Mouse (Mus musculus) heart, embryonic 12.5 days (tissue): ENCODE measurements around the gene Spon2. TPM values are rescaled to one million over a fixed set of nuclear protein-coding genes. Genes with fewer than 3 reads are reported as not detected.

Experiments used
- ATAC-seq: fragments of 200-750 bp; cut with Nextera tagmentation; 2 replicates; pipeline ENCODE4 v1.8.0; 2017; ENCODE audit warnings: moderate TSS enrichment, moderate library complexity; ENCODE audit not compliant: insufficient number of reproducible peaks, low FRiP score
- H3K27ac ChIP-seq: fragments of 300-500 bp; sonication (generic); 2 replicates; pipeline ENCODE4 v1.5.1; 2016; ENCODE audit warnings: mild to moderate bottlenecking, moderate library complexity; ENCODE audit not compliant: poor library complexity, severe bottlenecking
- H3K27me3 ChIP-seq: fragments of 300-500 bp; sonication (generic); replicated peaks from 2 replicates; pipeline ENCODE4 v1.6.1; 2016; ENCODE audit warnings: mild to moderate bottlenecking, moderate library complexity
- H3K36me3 ChIP-seq: fragments of 300-500 bp; sonication (generic); 2 replicates; pipeline ENCODE4 v1.6.1; 2016; ENCODE audit warnings: mild to moderate bottlenecking, moderate library complexity
- H3K4me1 ChIP-seq: fragments of 300-500 bp; sonication (generic); replicated peaks from 2 replicates; pipeline ENCODE4 v1.6.1; 2016; ENCODE audit warnings: mild to moderate bottlenecking
- H3K4me2 ChIP-seq: fragments of 300-500 bp; sonication (generic); 2 replicates; pipeline ENCODE4 v1.6.1; 2016; ENCODE audit warnings: mild to moderate bottlenecking, moderate library complexity
- H3K4me3 ChIP-seq: fragments of 300-500 bp; sonication (generic); 2 replicates; pipeline ENCODE4 v1.5.1; 2016; ENCODE audit warnings: mild to moderate bottlenecking
- H3K9ac ChIP-seq: fragments of 300-500 bp; sonication (generic); 2 replicates; pipeline ENCODE4 v1.6.1; 2016; ENCODE audit warnings: mild to moderate bottlenecking, moderate library complexity
- H3K9me3 ChIP-seq: fragments of 300-500 bp; sonication (generic); replicated peaks from 2 replicates; pipeline ENCODE4 v1.6.1; 2016; ENCODE audit warnings: mild to moderate bottlenecking, moderate library complexity
- WGBS: fragments of 180-500 bp; shearing (Covaris S2); methylation state at CpG from one replicate; pipeline ENCODE4 v1.1.7; 2016; 5-methylcytosine and 5-hydroxymethylcytosine counted together
- polyA plus RNA-seq: library from polyadenylated mRNA; unstranded; fragments of >200 nt; fragmentation: Nextera tagmentation; extraction: Ambion mirVana; gene quantifications from 2 replicates; pipeline ENCODE4 v1.2.1, GENCODE M21; 2016

Spon2 gene
- polyA plus RNA-seq, 1 experiment from 2014 or later = 76.5 TPM

DNA sequence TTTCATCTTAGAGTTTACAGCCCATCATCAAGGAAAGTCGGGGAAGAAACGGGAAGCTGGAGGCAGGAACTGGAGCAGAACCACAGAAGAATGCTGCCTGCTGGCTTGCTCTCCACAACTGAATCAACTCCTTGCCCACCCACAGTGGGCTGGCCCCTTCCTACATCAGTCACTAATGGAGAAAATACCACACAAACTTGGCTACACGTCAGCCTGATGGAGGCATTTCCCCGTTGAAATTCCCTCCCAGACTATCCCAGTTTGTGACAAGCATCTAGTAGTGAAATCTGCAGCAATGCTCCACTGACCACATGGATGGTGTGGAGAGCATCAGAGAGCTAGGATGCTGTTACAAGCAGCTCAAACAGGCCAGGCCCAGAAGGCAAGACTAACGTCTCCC lies 14.5 kb upstream of the Spon2 start:
- H3K36me3 ChIP-seq = no peaks in the 10 kb centered on the region
- no peak overlapping the region for H3K4me3 ChIP-seq
- no peak overlapping the region for H3K9ac ChIP-seq
- no peak for ATAC-seq
- H3K27me3 ChIP-seq = no peaks in the 10 kb centered on the region
- no peak overlapping the region for H3K27ac ChIP-seq
- WGBS = 69% methylated on average over 5 of the region's 5 CpGs
- no peak overlapping the region for H3K4me2 ChIP-seq
- peaks cover 83% of the 10 kb centered on the region for H3K4me1 ChIP-seq
- H3K9me3 ChIP-seq = no peaks in the 10 kb centered on the region

DNA sequence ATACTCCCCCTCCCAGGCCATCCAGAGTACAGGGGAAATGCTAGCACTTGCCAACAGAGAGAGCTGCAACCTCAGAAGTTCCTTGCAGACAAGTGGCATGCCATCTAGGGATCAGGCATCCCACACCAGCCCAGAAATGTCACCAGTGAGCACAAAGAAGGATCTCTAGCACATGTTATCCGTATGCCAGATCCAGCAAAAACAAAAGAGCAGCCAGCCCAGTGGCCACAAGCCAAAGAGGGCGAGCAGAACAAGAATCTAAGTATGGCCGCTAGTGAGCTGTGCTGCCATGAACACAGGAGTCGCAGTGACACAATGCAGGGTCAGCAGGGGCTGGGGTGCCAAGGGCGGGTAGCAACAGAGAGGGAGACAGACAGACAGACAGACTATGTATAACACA lies 12.0 kb upstream of the Spon2 start:
- Histone ChIP-seq H3K27ac (peak overlapping the region; percentile 20), H3K4me3 (no peak overlapping the region), H3K9me3 (no peaks in the 10 kb centered on the region), H3K4me2 (no peak overlapping the region; the same call in 1 of the 2 replicates), H3K4me1 (peaks cover 68% of the 10 kb centered on the region), H3K9ac (no peak overlapping the region), H3K36me3 (no peaks in the 10 kb centered on the region), H3K27me3 (no peaks in the 10 kb centered on the region)
- ATAC-seq = no peak
- WGBS = 43% methylated on average over 5 of the region's 5 CpGs

DNA sequence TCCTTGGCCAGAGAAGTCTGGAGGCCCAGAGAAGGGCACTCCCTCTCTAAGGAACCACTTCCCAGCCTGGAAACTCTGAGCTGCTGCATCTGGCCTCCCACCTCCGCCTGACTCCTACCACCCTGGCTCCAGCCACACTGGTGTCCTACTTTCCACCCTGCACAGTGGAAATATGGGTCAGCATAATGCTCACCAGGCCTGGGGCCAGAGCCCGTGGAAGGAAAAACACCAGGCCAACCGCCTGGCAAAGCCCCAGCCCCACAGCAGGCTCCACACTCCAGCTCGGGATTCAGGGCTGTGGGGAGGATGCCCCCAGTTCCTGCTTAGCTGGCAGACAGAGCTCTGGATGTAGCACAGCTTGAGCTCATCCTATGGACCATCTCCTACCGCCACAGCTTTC lies 10.2 kb upstream of the Spon2 start:
- peak overlapping the region; percentile 66 for H3K27ac ChIP-seq
- peak; percentile 38; the same call in 1 of the 2 replicates for ATAC-seq
- no peak overlapping the region for H3K9ac ChIP-seq
- no peak overlapping the region for H3K4me3 ChIP-seq
- H3K4me1 ChIP-seq = peaks cover 67% of the 10 kb centered on the region
- H3K36me3 ChIP-seq = no peaks in the 10 kb centered on the region
- H3K9me3 ChIP-seq = no peaks in the 10 kb centered on the region
- no peaks in the 10 kb centered on the region for H3K27me3 ChIP-seq
- no peak overlapping the region for H3K4me2 ChIP-seq
- 49% methylated on average over 5 of the region's 5 CpGs for WGBS

DNA sequence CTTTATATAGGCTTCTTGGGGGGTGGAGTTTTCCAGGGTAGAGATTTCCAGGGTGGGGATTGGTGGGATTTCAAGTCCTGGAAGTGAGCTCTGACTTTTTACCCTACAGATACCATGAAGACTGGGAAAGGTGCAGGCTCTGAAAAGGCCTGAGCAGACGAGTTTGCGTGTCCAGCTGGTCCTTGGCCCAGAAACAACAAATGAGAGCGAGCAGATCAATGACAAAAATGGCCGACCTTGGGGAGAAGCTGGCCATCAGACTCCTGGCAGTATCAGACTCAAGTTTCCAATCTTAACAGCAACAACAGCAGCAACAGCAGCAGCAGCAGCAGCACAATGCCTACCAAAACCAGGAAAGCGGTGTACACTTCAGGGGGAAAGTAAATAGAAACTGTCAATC lies 7.4 kb upstream of the Spon2 start:
- 87% methylated on average over 5 of the region's 5 CpGs for WGBS
- no peak overlapping the region for H3K4me2 ChIP-seq
- ATAC-seq = no peak
- no peaks in the 10 kb centered on the region for H3K9me3 ChIP-seq
- no peak overlapping the region for H3K9ac ChIP-seq
- H3K27ac ChIP-seq = peak overlapping the region; percentile 61
- H3K4me1 ChIP-seq = peaks cover 77% of the 10 kb centered on the region
- H3K4me3 ChIP-seq = no peak overlapping the region
- H3K36me3 ChIP-seq = no peaks in the 10 kb centered on the region
- H3K27me3 ChIP-seq = no peaks in the 10 kb centered on the region

DNA sequence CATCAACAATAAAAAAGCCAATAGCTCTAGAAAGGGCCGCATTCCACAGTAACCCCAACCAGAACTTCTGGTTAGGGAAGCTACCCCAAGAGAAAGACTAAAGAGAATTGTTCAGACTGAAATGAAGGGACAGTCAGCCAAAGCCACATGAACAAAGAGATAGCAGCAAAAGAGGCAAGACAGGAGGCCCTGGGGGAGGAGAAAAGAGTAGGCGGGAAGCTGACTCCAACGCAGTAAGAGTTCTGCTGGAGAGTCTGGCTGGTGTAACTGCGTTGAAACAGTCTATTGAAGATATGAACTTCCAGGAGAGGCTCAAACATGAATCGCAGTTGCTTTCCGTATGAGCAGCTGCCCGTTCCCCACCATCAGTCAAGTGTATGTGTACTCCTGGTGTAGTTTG lies 6.2 kb upstream of the Spon2 start:
- WGBS = 51% methylated on average over 7 of the region's 7 CpGs
- peaks cover 77% of the 10 kb centered on the region for H3K4me1 ChIP-seq
- H3K36me3 ChIP-seq = no peaks in the 10 kb centered on the region
- peak overlapping the region; percentile 61 for H3K27ac ChIP-seq
- no peak overlapping the region for H3K4me3 ChIP-seq
- no peaks in the 10 kb centered on the region for H3K9me3 ChIP-seq
- no peak overlapping the region for H3K4me2 ChIP-seq
- ATAC-seq = no peak
- H3K9ac ChIP-seq = no peak overlapping the region
- H3K27me3 ChIP-seq = no peaks in the 10 kb centered on the region

DNA sequence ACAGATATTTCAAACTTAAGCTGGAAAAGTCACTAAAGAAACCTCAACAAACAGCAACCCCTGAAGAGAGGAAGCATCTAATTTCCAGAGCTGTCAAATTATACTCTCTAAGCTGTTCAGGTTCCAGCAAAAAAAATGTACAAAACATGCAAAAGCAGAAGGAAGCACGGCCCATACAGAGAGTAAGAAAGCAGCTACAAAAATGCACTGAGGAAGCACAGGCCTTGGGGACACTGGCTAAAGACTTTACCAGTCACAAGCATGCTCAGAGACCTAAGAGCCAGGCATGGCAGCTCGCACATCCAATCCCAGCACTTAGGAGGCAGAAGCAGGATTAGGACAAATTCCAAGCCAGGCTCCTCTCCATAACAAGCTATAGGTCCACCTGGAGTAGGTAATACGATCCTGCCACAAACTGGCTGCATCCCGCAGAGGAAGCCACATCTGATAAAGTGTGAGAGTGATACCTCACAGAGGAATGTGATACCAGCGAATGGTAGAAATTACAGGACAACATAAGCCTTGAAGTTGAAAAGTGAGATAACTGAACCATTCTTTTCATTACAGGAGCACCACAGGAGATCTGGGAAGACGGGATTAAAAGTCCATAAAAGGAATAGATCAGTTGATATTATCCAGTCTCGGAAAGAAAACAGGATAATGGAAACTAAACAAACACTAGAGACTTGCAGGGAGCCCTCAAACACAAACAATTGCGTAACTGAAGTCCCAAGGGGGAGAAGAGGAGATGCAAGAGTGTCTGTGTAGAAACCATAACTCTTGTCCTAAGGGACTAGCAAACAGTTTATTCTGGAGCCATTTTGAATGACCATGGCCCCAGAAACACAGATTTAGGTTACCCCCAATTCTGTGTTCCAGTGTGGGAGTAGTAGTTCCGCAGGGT lies 4.8 kb upstream of the Spon2 start:
- ATAC-seq = no peak
- H3K27me3 ChIP-seq = no peaks in the 10 kb centered on the region
- peaks cover 78% of the 10 kb centered on the region for H3K4me1 ChIP-seq
- H3K4me3 ChIP-seq = no peak overlapping the region
- no peaks in the 10 kb centered on the region for H3K9me3 ChIP-seq
- no peak overlapping the region for H3K4me2 ChIP-seq
- no peaks in the 10 kb centered on the region for H3K36me3 ChIP-seq
- H3K27ac ChIP-seq = peak overlapping the region; percentile 13; the same call in 1 of the 2 replicates
- WGBS = 42% methylated on average over 9 of the region's 9 CpGs
- no peak overlapping the region for H3K9ac ChIP-seq

DNA sequence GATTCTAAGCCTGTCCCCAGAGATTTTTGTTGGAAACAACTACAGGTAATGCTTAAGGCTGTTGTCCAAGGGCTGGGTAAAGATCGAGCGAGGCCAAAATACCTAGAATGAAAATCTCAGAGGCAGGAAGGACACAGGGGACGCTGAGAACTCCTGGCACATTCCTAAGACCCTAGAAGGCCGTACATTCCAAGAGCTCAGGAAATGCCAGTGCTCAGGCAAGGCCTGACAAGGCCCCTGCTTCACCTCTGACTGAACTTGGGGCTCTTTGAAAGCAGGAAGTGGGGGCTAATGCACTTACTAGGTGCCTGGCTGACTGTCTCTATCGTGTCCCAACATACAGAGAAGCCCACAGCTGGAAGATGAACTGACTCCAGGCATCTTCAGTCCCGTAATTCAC lies 4.1 kb upstream of the Spon2 start:
- Histone ChIP-seq H3K36me3 (no peaks in the 10 kb centered on the region), H3K4me3 (no peak overlapping the region), H3K27ac (peak overlapping the region; percentile 13; the same call in 1 of the 2 replicates), H3K4me1 (peaks cover 83% of the 10 kb centered on the region), H3K9ac (no peak overlapping the region), H3K9me3 (no peaks in the 10 kb centered on the region), H3K27me3 (no peaks in the 10 kb centered on the region), H3K4me2 (no peak overlapping the region)
- no peak for ATAC-seq
- WGBS = 20% methylated on average over 6 of the region's 6 CpGs

DNA sequence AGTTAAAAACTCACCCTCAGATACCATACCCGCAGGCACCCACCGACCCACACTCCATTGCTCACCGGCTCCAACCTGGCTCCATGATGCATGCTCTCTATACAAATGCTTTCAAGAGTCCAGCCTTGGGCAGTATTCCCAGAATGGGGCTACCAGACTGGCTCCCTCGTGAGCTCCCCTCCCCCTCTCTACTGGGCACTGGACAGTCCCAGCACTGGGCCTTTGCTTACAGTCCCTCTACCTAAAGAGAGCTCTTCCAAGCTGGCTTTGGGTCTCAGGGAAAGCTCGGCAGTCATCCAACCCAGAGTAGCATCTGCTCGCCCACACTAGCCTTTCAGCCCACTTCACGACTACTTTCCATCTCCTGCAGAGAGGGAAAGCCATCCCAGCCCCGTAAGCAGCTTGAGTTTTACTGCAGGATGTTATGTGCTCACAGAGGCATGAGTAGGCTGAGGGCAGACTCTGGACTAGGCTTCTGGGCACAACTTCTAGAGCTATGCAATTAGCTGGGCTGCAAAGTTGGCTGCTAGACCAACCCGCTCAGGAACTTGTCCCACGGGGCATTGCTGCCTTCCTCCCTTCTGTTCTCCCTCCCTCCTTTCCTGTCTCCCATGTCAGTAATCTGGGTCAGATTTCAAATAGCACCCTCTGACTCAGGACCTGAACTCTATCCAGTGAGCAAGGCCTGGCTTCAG lies 2.2 kb upstream of the Spon2 start:
- no peak overlapping the region for H3K27ac ChIP-seq
- ATAC-seq = no peak
- H3K4me3 ChIP-seq = no peak overlapping the region
- H3K4me2 ChIP-seq = no peak overlapping the region
- WGBS = 77% methylated on average over 10 of the region's 10 CpGs
- H3K9ac ChIP-seq = no peak overlapping the region
- no peaks in the 10 kb centered on the region for H3K36me3 ChIP-seq
- no peaks in the 10 kb centered on the region for H3K27me3 ChIP-seq
- peaks cover 97% of the 10 kb centered on the region for H3K4me1 ChIP-seq
- no peaks in the 10 kb centered on the region for H3K9me3 ChIP-seq

DNA sequence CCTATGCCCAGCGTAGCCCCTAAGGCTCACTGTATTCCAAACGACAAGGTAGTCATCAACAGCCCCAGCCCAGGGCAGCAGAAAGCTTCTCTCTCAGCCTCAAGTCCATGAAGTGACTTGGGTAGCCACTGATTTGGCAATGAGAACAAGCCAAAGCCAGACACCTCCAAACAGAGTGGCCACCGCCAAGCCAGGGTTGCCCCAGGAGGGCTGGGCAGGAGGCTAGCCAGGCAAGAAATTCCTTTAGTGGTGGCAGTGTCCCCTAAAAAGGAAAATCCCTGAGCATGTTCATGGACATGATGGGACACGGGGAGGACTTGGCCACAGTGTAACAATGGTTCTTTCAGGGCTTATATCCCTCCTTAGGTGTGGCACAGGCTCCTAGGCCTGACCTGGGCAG lies 1.6 kb upstream of the Spon2 start:
- WGBS = 88% methylated on average over 4 of the region's 4 CpGs
- ATAC-seq = no peak
- no peaks in the 10 kb centered on the region for H3K36me3 ChIP-seq
- no peak overlapping the region for H3K9ac ChIP-seq
- H3K9me3 ChIP-seq = no peaks in the 10 kb centered on the region
- H3K4me1 ChIP-seq = peaks cover 95% of the 10 kb centered on the region
- H3K4me3 ChIP-seq = no peak overlapping the region
- H3K4me2 ChIP-seq = no peak overlapping the region
- no peak overlapping the region for H3K27ac ChIP-seq
- H3K27me3 ChIP-seq = no peaks in the 10 kb centered on the region

DNA sequence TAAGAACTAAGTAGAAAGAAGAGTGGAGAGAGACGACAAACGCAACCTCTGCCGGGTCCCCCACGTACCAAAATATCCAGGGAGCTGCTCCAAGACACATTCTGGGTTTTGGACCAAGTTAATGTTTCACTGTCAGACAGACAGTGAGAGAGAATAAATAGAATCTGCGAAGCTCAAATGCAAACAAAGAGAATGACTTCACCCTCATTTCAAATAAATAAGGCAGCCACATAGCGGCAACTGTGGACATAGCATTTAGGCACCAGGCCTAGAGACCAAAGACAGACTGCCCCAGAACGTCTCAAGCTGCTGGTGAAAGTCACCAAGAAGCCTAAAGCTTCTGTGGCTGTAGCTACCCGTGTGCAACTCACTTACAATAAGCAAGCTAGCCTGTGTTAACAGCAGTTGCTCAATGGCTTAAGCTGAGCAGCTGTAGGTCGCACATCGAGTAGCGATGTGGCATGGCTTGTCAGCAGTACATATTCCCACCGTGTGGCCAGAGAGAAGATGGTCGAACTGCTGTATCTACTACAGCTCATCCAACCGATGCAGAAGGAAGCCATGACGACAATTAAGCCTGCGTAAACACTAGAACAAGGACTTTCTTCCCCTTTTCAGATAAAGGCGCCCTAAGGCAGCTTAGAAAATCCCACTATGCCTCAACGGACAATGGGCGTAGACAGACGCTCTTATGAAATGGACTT lies 643 bp upstream of the Spon2 start:
- Histone ChIP-seq H3K27me3 (no peaks in the 10 kb centered on the region), H3K9me3 (no peaks in the 10 kb centered on the region), H3K4me2 (no peak overlapping the region), H3K27ac (peak overlapping the region; percentile 84; the same call in 1 of the 2 replicates), H3K9ac (peak overlapping the region; percentile 41; the same call in 1 of the 2 replicates), H3K4me1 (peaks cover 94% of the 10 kb centered on the region), H3K4me3 (no peak overlapping the region), H3K36me3 (peaks cover 5% of the 10 kb centered on the region; the same call in 1 of the 2 replicates)
- no peak for ATAC-seq
- 74% methylated on average over 20 of the region's 20 CpGs for WGBS

DNA sequence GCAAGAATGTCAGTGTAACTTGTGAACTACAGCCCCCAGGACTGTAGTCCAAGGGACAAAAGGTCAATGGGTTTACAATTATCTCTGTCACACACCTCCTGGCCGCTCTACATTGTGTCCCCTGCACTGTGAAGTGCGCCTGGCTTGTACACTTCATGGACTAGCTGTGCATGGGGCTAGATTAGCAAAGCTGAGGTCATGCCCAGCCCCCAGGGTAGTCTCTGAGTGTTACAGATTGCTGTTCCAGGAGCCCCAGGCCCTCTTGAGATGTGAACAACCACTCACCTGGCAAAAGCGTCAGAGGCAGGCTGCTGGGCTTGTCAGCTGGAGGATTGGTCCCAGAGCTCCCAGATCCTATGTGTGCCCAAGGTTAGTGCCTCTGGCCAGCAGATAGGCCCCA lies 592 bp downstream of the Spon2 start:
- peaks cover 11% of the 10 kb centered on the region; the same call in 1 of the 2 replicates for H3K36me3 ChIP-seq
- no peaks in the 10 kb centered on the region for H3K9me3 ChIP-seq
- peaks cover 82% of the 10 kb centered on the region for H3K4me1 ChIP-seq
- 14% methylated on average over 3 of the region's 3 CpGs for WGBS
- ATAC-seq = peak; percentile 49; the same call in 1 of the 2 replicates
- H3K9ac ChIP-seq = peak overlapping the region; percentile 41
- no peaks in the 10 kb centered on the region for H3K27me3 ChIP-seq
- H3K4me3 ChIP-seq = peak overlapping the region; percentile 23
- H3K27ac ChIP-seq = peak overlapping the region; percentile 84
- H3K4me2 ChIP-seq = peak overlapping the region; percentile 51
